In genomic region chr11:26203466-26203865, GRCm38 (mm10) we compare ENCODE assay signal across 31 mouse cellular contexts. TPM values are rescaled to one million over a fixed set of nuclear protein-coding genes. Genes with fewer than 3 reads are reported as not detected.
"Had no signal": no experiment of that assay in that cellular context is flagged by ENCODE, and none has a peak within 500 bp of the region (broad histone marks: within the 10 kb centered on the region; RNA-seq: fewer than 3 reads in every experiment).

No protein-coding gene starts in this region.

- H3K9me3 ChIP-seq: embryonic facial prominence, embryonic 10.5 days; embryonic facial prominence, embryonic 12.5 days; embryonic facial prominence, embryonic 13.5 days; embryonic facial prominence, embryonic 15.5 days; forebrain, embryonic 12.5 days; forebrain, embryonic 13.5 days; forebrain, embryonic 15.5 days had no signal

- H3K27me3 ChIP-seq: embryonic facial prominence, embryonic 12.5 days; embryonic facial prominence, embryonic 13.5 days; embryonic facial prominence, embryonic 15.5 days; forebrain, embryonic 12.5 days; forebrain, embryonic 13.5 days; forebrain, embryonic 15.5 days had no signal

- H3K36me3 ChIP-seq: embryonic facial prominence, embryonic 10.5 days; embryonic facial prominence, embryonic 12.5 days; embryonic facial prominence, embryonic 13.5 days; embryonic facial prominence, embryonic 15.5 days; forebrain, embryonic 10.5 days; forebrain, embryonic 12.5 days; forebrain, embryonic 15.5 days had no signal

- ATAC-seq: forebrain, embryonic 13.5 days; forebrain, embryonic 14.5 days; forebrain, embryonic 15.5 days; forebrain, embryonic 16.5 days; forebrain, postnatal 0 days had no signal

- H3K4me1 ChIP-seq: embryonic facial prominence, embryonic 10.5 days; embryonic facial prominence, embryonic 12.5 days; embryonic facial prominence, embryonic 13.5 days; embryonic facial prominence, embryonic 15.5 days; forebrain, embryonic 10.5 days; forebrain, embryonic 12.5 days; forebrain, embryonic 13.5 days; forebrain, embryonic 15.5 days had no signal

- H3K27ac ChIP-seq: embryonic facial prominence, embryonic 10.5 days; embryonic facial prominence, embryonic 12.5 days; embryonic facial prominence, embryonic 13.5 days; embryonic facial prominence, embryonic 15.5 days; forebrain, embryonic 10.5 days; forebrain, embryonic 12.5 days; forebrain, embryonic 13.5 days; forebrain, embryonic 15.5 days; gastrocnemius, adult 2 months; heart, adult 2 months had no signal

- H3K4me3 ChIP-seq: embryonic facial prominence, embryonic 10.5 days; embryonic facial prominence, embryonic 12.5 days; embryonic facial prominence, embryonic 13.5 days; embryonic facial prominence, embryonic 15.5 days; erythroblast, embryonic 14.5 days; forebrain, embryonic 10.5 days; forebrain, embryonic 12.5 days; forebrain, embryonic 13.5 days; forebrain, embryonic 15.5 days; gastrocnemius, adult 2 months; heart, adult 2 months had no signal

- H3K4me2 ChIP-seq: embryonic facial prominence, embryonic 12.5 days; embryonic facial prominence, embryonic 13.5 days; embryonic facial prominence, embryonic 15.5 days; forebrain, embryonic 12.5 days; forebrain, embryonic 13.5 days; forebrain, embryonic 15.5 days had no signal

- DNase-seq: cerebellum, adult 8-10 months; cerebellum, adult 9-10 months; cerebellum, adult 9-11 months; cerebellum, postnatal 10 days; cerebellum, postnatal 14 days; cerebellum, postnatal 25 days; cerebellum, postnatal 36 days; embryo, embryonic 11 days; forebrain, postnatal 0 days; gastrocnemius, adult 2 months; gastrocnemius, postnatal 10 days; gastrocnemius, postnatal 14 days; gastrocnemius, postnatal 25 days; gastrocnemius, postnatal 36 days; heart, adult 18-20 months; heart, adult 2 months had no signal

- H3K9ac ChIP-seq: embryonic facial prominence, embryonic 12.5 days; embryonic facial prominence, embryonic 13.5 days; embryonic facial prominence, embryonic 15.5 days; forebrain, embryonic 12.5 days; forebrain, embryonic 13.5 days; forebrain, embryonic 15.5 days; forebrain, postnatal 0 days had no signal

RNA-seq across cellular contexts. Expression of gene 5730522E02Rik, which starts 7.1 kb away (rescaled TPM):
- total RNA-seq: common myeloid progenitor, adult 5-6 weeks; gastrocnemius, adult 18-20 months; gastrocnemius, adult 2 months; gastrocnemius, adult 8-10 months; gastrocnemius, postnatal 10 days; gastrocnemius, postnatal 14 days; gastrocnemius, postnatal 25 days; gastrocnemius, postnatal 36 days; heart, adult 18-20 months; heart, adult 2 months; heart, adult 8-10 months had no signal
- polyA plus RNA-seq: erythroblast, embryonic 14.5 days; heart, adult 2 months had no signal
